Mouse (Mus musculus) layer of hippocampus, postnatal 25 days (tissue): ENCODE data around the gene Gas2l1. TPM values are rescaled to one million over a fixed set of nuclear protein-coding genes. Genes with fewer than 3 reads are reported as not detected.
"Not testable (repeated sequence)": the region's sequence is repeated elsewhere in the genome, so short reads cannot be mapped to it uniquely, and the experiment has no call there.

Experiments
- DNase-seq, 2 experiments: peaks; one replicate each; pipeline ENCODE4 v3.0.0; 2022; ENCODE audit warnings: mixed read lengths in 2 of 2, low spot score in 1 of 2; ENCODE audit errors: extremely low spot score in 1 of 2
- total RNA-seq, 2 experiments: library from RNA; stranded (reverse); gene quantifications; 2 replicates each; pipeline ENCODE4 v1.2.3; 2021

Gene Gas2l1
- 10 to 100 TPM; 92.4 to 95.2 TPM for total RNA-seq

DNA sequence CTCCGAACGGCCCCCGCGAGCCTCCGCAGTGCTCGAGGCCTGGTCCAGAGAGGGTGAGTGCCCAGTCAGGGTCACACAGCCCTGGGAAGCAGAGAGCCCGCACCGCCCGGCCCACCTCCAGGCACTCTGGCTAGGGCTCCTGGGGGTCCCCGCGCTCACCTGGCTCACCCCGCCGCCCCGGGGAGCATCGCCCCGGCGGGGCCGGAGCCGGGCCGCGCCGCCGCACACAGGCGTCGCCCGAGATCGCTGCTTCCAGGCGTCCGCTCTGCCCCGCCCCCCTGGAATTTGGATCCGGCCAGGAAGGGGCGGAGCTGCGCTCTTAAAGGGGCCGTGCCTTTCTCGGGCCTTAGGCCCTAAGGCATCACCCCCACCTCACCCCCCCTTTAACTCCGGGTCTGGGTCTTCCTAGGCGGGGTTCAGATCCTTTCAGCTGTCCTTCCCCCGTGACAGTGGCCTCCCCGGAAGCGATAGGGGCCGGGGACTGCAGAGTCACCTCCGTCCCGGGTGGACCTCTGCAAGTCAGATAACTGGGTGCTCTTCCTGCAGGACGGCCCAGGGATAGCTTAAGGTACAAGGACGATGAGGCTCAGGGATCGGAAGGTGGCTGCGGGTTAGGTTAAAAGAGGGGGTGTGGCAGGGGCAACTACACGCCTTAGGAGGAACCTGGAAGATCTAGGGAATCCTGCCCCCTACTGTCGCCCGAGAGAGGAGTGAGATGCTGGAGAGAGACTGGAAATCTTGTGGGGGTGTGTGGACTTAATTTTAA, at the start of gene Gas2l1:
Gene Gas2l1, minus strand, starts transcription at position 272 of the 766 bp plus-strand sequence.
- peak; percentile 80 to 81 for DNase-seq

- DNase-seq: no peak
Observed at GRCm38 (mm10) chr11:5113645-5114044, 48.5 kb upstream of the Gas2l1 start.

DNA sequence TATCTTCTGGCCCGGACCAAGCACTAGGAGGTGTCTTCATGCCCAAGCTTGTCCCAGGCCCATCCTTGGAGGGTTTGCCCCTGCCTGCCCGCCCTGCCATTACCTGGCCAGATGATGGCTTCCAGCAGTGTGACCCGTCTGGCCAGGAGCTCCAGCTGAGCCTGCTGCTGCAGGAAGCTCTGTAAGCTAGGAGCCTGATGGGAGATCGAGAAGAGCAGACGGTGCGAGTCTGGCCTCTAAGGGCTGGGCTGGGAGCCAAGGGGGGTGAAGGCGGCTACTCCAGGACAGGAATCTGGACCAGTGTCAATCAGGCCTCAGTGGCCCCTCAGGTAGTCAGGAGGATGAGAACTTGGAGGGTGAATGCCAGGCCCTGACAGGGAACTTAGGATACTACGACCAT, 44.3 kb upstream of the Gas2l1 start:
- no peak for DNase-seq

DNA sequence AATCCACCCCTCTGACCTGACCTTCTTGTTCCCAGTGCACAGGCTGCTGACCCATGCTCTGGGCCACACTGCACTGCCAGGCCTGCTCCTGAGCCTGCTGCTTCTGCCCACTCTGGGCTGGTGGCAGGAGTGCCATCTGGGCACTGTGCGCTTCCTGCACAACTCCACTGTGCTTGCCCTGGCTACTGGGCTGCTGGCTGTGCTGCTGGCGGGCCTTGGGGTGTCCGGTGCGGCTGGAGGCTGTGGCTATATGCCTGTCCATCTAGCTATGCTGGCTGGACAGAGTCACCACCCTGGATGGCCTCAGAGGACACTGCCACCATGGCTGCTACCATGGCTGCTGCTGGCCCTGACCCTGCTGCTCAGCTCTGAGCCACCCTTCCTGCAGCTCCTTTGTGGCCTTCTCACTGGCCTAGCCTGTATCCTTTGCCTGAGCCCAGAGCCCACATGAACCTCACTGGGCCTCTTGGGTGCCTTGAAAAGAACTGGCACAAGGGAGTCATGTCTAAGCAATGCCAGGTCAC, 38.9 kb upstream of the Gas2l1 start:
- no peak for DNase-seq

GRCm38 (mm10) chr11:5102384-5102783, 37.3 kb upstream of the Gas2l1 start:
- DNase-seq: no peak

DNA sequence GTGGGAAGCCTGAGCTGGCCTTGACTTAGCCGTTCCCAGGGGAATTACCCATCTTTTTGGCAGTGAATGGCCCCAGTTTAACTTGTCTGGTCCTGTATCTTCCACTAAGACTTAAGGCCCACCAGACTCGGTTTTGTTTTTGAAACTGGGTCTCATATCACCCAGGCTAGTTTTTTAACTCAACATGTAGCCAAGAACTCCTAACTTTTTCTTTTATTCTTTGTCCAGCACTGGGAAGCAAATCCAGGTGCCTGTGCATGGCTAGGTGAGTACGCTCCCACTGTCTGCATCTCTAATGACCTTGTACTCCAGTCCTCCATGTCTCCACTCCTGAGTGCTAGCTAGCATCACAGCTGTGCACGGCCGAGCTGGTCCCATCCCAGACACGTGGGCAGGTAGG, 36.5 kb upstream of the Gas2l1 start:
- no peak for DNase-seq

GRCm38 (mm10) chr11:5100801-5101200, 35.7 kb upstream of the Gas2l1 start:
- no peak for DNase-seq

- DNase-seq: no peak
Observed at GRCm38 (mm10) chr11:5100283-5100682, 35.2 kb upstream of the Gas2l1 start.

DNA sequence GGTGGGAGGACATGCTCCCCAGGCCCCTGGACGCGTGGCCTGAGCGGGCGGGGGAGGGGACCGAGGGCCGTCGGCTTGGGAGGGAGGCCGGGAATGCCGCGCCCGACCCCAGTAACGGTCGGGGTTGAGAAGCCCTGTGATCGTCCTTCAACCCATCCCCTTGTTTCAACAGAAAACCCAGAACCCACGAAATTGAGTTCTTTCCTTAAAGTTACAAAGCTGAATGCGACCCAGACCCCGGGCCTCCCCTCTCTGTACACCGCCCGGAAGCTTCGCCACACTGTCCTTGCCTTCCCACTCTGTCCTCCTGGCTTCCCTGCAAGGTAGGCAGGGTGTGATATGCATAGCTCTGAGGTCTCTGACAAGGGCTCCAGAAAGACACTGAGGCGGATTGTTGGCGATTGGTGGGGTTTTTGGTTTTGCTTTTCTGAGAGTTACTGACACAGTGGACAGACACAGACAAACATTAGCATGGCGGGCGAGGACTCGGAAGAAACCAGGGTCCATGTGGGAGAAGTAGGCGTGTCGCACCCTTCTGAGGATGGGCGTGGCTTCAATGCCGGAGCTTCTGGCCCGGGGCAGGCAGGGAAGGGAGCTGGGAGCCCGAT, 34.6 kb upstream of the Gas2l1 start:
- peak; percentile 65 for DNase-seq

- DNase-seq: peak; percentile 99 to 100
Observed at GRCm38 (mm10) chr11:5098736-5099542, 33.8 kb upstream of the Gas2l1 start, which contains the start of the genes Rhbdd3 and Ewsr1. Gene Rhbdd3 (plus strand): TSS chr11:5098926. Gene Ewsr1 (minus strand): TSS chr11:5099266.

DNA sequence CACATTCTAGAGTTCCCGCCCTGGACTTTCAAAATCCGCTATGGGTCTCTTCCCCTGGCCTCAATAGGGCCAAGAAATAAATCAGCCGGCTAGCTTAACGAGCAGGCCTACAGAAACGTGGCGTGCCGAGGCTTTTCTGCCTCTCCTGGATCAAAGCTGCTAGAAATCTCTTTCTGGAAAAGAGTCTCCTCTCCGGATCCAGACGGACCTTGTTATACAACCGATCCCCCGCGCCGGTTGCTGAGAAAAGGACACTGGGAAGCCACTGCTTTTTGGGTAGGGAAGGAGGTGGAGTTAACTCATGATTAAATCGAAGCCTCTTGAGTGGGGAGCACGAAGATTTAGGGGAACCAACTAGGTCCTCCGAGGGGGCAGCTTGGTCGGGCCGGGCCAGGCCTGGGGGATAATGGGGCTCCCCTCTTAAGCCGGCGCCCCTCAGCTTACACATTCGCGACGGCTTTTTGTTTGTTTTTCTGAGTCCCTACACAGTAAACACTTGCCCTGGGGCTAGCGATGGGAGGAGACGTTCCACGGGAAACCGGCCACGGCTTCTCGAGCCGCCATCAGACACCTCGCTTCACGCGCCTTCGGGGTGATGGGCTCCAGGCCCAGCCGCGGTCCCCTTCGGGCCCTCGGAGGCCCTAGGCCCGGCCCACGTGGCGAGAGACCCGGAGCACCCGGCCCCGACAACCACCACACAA, 33.1 kb upstream of the Gas2l1 start:
- peak; percentile 38 to 48 for DNase-seq

DNA sequence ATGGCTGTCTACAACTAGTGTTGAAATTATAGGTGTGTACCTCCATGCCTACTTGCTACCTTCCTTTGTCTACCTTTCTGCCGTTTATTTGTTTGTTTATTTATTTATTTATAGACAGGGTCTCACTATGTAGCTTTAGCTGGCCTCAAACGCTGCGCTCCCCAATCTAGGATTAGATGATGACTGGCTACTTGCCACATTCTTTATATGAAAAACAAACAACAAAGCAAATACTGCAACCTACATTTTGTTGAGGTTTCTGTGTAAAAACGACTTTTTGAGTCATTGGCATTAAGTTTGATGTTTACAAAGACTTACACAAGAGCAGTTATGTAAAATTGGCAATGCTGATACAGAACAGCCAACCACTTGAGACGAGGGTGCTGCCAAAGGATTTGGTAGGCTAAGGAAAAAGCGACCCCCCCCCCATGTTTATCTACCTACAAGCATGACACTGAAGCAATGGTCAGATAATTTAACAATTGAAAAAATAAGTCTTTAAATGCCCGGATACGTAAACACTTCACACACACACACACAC, 31.4 kb upstream of the Gas2l1 start:
- no peak for DNase-seq

DNA sequence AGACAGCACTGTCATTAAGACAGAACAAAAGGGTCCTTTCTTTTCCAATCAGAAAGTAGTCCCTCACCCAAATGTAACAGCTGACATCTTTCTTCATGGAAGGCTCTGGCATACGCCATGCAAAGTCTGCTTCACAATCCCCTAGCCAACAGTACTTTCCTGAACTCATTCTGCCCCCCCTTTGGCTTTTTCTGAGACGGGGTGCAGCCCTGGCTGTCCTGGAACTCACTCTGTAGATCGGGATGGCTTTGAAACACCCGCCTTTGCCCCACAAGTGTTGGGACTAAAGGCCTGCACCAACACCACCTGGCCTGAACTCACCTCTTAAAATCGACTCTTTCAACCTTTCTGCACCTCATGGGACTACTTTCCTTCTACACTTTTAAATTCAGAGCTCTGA, 30.8 kb upstream of the Gas2l1 start:
- DNase-seq: no peak

DNA sequence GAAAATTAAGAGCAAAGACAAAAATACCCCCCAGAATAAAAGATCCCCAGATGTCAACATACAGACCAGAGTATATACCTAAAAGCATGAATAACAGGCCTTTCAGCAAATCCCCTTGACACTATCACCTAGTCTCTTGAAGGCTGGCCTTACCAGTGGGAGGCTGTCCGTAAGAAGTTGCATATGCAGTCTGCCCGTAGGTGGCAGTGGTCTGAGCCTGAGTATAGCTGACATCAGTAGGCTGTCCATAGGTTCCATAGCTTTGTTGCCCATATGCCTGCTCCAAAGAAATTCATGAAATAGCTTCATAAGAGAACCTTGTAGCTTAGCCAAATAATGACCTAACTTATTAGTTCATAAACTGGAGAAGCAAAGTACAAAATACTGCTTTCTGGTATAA, 26.6 kb upstream of the Gas2l1 start:
- DNase-seq: no peak

DNA sequence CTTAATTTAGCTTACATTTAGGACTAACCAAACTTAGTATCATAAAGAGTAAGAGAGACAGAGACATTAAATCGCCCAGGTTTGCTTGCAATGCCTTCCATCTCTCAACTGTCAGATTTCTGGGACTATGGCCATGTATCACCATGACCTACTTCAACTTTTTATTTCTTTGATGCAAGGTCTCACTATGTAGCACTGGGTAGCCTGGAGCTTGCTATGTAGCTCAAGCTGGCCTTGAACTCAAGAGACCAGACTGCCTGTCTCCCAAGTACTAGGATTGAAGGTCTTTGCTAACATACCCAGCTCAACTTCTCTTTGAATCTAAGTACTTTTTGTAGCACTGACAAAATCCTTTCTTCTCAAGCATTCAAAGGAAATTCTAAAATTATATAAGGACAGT, 24.0 kb upstream of the Gas2l1 start:
- no peak for DNase-seq

- not testable (repeated sequence) for DNase-seq
Observed at GRCm38 (mm10) chr11:5076843-5077242, 11.7 kb upstream of the Gas2l1 start.

- no peak for DNase-seq
Observed at GRCm38 (mm10) chr11:5075760-5076159, 10.6 kb upstream of the Gas2l1 start.

GRCm38 (mm10) chr11:5074882-5075281, 9.8 kb upstream of the Gas2l1 start:
- no peak for DNase-seq

- DNase-seq: no peak
Observed at GRCm38 (mm10) chr11:5068126-5068971, 3.2 kb upstream of the Gas2l1 start.
